Mouse (Mus musculus) forebrain, embryonic 11.5 days (tissue): Measurements from ENCODE around the gene Ofcc1. TPM values are rescaled to one million over a fixed set of nuclear protein-coding genes. Genes with fewer than 3 reads are reported as not detected.
A peak's percentile ranks its signal among the peaks of the same experiment; 100 is the strongest.

ENCODE experiments used
- ATAC-seq: fragments of 200-750 bp; cut with Nextera tagmentation; replicated peaks from 2 replicates; pipeline ENCODE4 v1.8.0; 2017; ENCODE audit warnings: moderate TSS enrichment; ENCODE audit not compliant: low FRiP score
- DNase-seq: peaks from one replicate; pipeline ENCODE4 v3.0.0-alpha.2; 2017; ENCODE audit warnings: low spot score
- H3K27ac ChIP-seq: fragments of 300-500 bp; sonication (generic); 2 replicates; pipeline ENCODE4 v1.5.1; 2014; ENCODE audit warnings: low read depth, low read length
- H3K27me3 ChIP-seq: fragments of 300-500 bp; sonication (generic); 2 replicates; pipeline ENCODE4 v1.6.1; 2014; ENCODE audit warnings: mild to moderate bottlenecking, low read length, mixed read lengths; ENCODE audit not compliant: control insufficient read depth, insufficient read depth
- H3K36me3 ChIP-seq: fragments of 300-500 bp; sonication (generic); 2 replicates; pipeline ENCODE4 v1.6.1; 2014; ENCODE audit warnings: mild to moderate bottlenecking, low read length, moderate library complexity, mixed read lengths; ENCODE audit not compliant: control insufficient read depth, insufficient read depth
- H3K4me1 ChIP-seq: fragments of 300-500 bp; sonication (generic); replicated peaks from 2 replicates; pipeline ENCODE4 v1.6.1; 2014; ENCODE audit warnings: low read length, mixed read lengths; ENCODE audit not compliant: control insufficient read depth, insufficient read depth
- H3K4me2 ChIP-seq: fragments of 300-500 bp; sonication (generic); 2 replicates; pipeline ENCODE4 v1.6.1; 2014; ENCODE audit warnings: low read depth, mild to moderate bottlenecking, low read length, moderate library complexity, mixed read lengths; ENCODE audit not compliant: severe bottlenecking
- H3K4me3 ChIP-seq: fragments of 300-500 bp; sonication (generic); 2 replicates; pipeline ENCODE4 v1.5.1; 2014; ENCODE audit warnings: low read depth, low read length
- H3K9ac ChIP-seq: fragments of 300-500 bp; sonication (generic); 2 replicates; pipeline ENCODE4 v1.6.1; 2014; ENCODE audit warnings: low read length
- H3K9me3 ChIP-seq: fragments of 300-500 bp; sonication (generic); 2 replicates; pipeline ENCODE4 v1.6.1; 2016; ENCODE audit warnings: low read length, mixed read lengths; ENCODE audit not compliant: control insufficient read depth
- WGBS: fragments of 180-500 bp; shearing (Covaris S2); extraction: QIAGEN DNeasy Blood & Tissue Kit; methylation state at CpG from one replicate; pipeline ENCODE4 v1.1.7; 2014; 5-methylcytosine and 5-hydroxymethylcytosine counted together
- polyA plus RNA-seq: library from polyadenylated mRNA; unstranded; fragments of >200 nt; fragmentation: Nextera tagmentation; extraction: Ambion mirVana; gene quantifications from 2 replicates; pipeline ENCODE4 v1.2.1, GENCODE M21; 2014

Ofcc1 gene
- polyA plus RNA-seq, 1 experiment from 2014 or later, result not detected

- Histone ChIP-seq H3K27ac (no peak overlapping the region), H3K27me3 (no peaks in the 10 kb centered on the region), H3K9ac (no peak overlapping the region), H3K4me2 (no peak overlapping the region), H3K4me3 (no peak overlapping the region), H3K36me3 (no peaks in the 10 kb centered on the region), H3K4me1 (no peaks in the 10 kb centered on the region), H3K9me3 (no peaks in the 10 kb centered on the region)
- DNase-seq, result no peak
- WGBS, result 86% methylated on average over 5 of the region's 5 CpGs
- no peak for ATAC-seq
Observed at GRCm38 (mm10) chr13:40323301-40323700, 37.9 kb downstream of the Ofcc1 start.

- ATAC-seq, result no peak
- Histone ChIP-seq H3K9me3 (no peaks in the 10 kb centered on the region), H3K9ac (no peak overlapping the region), H3K27me3 (no peaks in the 10 kb centered on the region), H3K4me3 (no peak overlapping the region), H3K4me2 (no peak overlapping the region), H3K27ac (no peak overlapping the region), H3K4me1 (no peaks in the 10 kb centered on the region), H3K36me3 (no peaks in the 10 kb centered on the region)
- no peak for DNase-seq
- WGBS, result 85% methylated on average over 6 of the region's 6 CpGs
Observed at GRCm38 (mm10) chr13:40320814-40321525, 40.3 kb downstream of the Ofcc1 start.

- H3K4me3 ChIP-seq, result no peak overlapping the region
- H3K4me1 ChIP-seq, result no peaks in the 10 kb centered on the region
- 93% methylated on average over 2 of the region's 2 CpGs for WGBS
- no peaks in the 10 kb centered on the region for H3K9me3 ChIP-seq
- no peak overlapping the region for H3K27ac ChIP-seq
- no peak overlapping the region for H3K4me2 ChIP-seq
- no peak for ATAC-seq
- no peaks in the 10 kb centered on the region for H3K27me3 ChIP-seq
- no peaks in the 10 kb centered on the region for H3K36me3 ChIP-seq
- no peak overlapping the region for H3K9ac ChIP-seq
- DNase-seq, result no peak
Observed at GRCm38 (mm10) chr13:40317731-40318130, 43.5 kb downstream of the Ofcc1 start.

DNA sequence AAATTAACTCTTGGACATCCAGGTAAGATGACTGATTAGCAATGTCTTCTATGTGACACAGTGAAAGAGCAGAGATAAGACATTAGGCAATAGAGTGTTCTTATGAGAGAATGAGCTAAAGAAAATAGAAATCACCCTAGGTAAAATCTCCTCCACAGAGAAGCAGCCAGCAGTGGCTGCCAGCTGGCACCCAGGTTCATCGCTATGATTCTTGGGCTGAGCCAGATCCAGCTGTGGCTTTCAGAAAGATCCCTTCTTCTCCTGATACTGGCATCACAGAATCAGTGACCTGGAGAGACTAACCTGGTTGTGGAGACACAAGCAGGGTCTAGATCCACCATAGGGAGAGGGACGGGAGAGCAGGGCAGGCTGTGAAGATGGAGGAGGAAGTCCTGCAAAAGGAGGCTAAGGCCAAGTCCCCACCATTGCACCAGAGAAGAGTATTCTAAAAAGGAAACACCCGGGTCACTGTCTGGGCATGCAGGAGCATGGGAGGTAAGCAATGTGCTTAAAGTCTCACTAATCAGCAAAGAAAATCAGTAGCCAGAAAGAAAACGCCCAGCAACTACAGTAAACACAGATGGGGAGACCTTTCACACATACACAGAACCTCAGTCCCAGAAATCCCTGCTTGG lies 46.0 kb downstream of the Ofcc1 start:
- Histone ChIP-seq H3K9ac (no peak overlapping the region), H3K27me3 (no peaks in the 10 kb centered on the region), H3K4me3 (no peak overlapping the region), H3K36me3 (no peaks in the 10 kb centered on the region), H3K9me3 (no peaks in the 10 kb centered on the region), H3K4me2 (no peak overlapping the region), H3K27ac (no peak overlapping the region), H3K4me1 (no peaks in the 10 kb centered on the region)
- ATAC-seq, result no peak
- 78% methylated on average over 4 of the region's 4 CpGs for WGBS
- no peak for DNase-seq

- H3K36me3 ChIP-seq, result no peaks in the 10 kb centered on the region
- ATAC-seq (no peak), DNase-seq (no peak)
- no peak overlapping the region for H3K27ac ChIP-seq
- no peaks in the 10 kb centered on the region for H3K4me1 ChIP-seq
- no peak overlapping the region for H3K9ac ChIP-seq
- H3K4me2 ChIP-seq, result no peak overlapping the region
- H3K9me3 ChIP-seq, result no peaks in the 10 kb centered on the region
- H3K4me3 ChIP-seq, result no peak overlapping the region
- H3K27me3 ChIP-seq, result no peaks in the 10 kb centered on the region
- 84% methylated on average over 2 of the region's 2 CpGs for WGBS
Observed at GRCm38 (mm10) chr13:40292891-40293290, 68.4 kb downstream of the Ofcc1 start.

- 75% methylated on average over 10 of the region's 10 CpGs for WGBS
- Histone ChIP-seq H3K27ac (no peak overlapping the region), H3K4me1 (no peaks in the 10 kb centered on the region), H3K9me3 (no peaks in the 10 kb centered on the region), H3K4me3 (no peak overlapping the region), H3K9ac (no peak overlapping the region), H3K27me3 (no peaks in the 10 kb centered on the region), H3K36me3 (no peaks in the 10 kb centered on the region), H3K4me2 (no peak overlapping the region)
- DNase-seq, result no peak
- ATAC-seq, result no peak
Observed at GRCm38 (mm10) chr13:40290846-40291245, 70.4 kb downstream of the Ofcc1 start.

GRCm38 (mm10) chr13:40288650-40289049 lies 72.6 kb downstream of the Ofcc1 start:
- no peak for DNase-seq
- no peaks in the 10 kb centered on the region for H3K4me1 ChIP-seq
- H3K27me3 ChIP-seq, result no peaks in the 10 kb centered on the region
- H3K9me3 ChIP-seq, result no peaks in the 10 kb centered on the region
- H3K27ac ChIP-seq, result no peak overlapping the region
- 89% methylated on average over 4 of the region's 4 CpGs for WGBS
- no peak overlapping the region for H3K4me3 ChIP-seq
- no peak overlapping the region for H3K4me2 ChIP-seq
- ATAC-seq, result no peak
- no peaks in the 10 kb centered on the region for H3K36me3 ChIP-seq
- no peak overlapping the region for H3K9ac ChIP-seq

GRCm38 (mm10) chr13:40287266-40288002 lies 73.8 kb downstream of the Ofcc1 start:
- peak; percentile 61 for DNase-seq
- Histone ChIP-seq H3K9me3 (no peaks in the 10 kb centered on the region), H3K9ac (no peak overlapping the region), H3K4me2 (peak overlapping the region; percentile 26; the same call in 1 of the 2 replicates), H3K27ac (no peak overlapping the region), H3K36me3 (no peaks in the 10 kb centered on the region), H3K27me3 (no peaks in the 10 kb centered on the region), H3K4me3 (no peak overlapping the region), H3K4me1 (no peaks in the 10 kb centered on the region)
- WGBS, result 51% methylated on average over 21 of the region's 21 CpGs
- no peak for ATAC-seq
